Mouse (Mus musculus) stomach, postnatal 0 days (tissue): ENCODE measurements at regions not wholly inside any gene's neighbourhood (a gene's known extent, or its start where the extent isn't known, plus 50 kb on each side); places are given as distances from the start of the nearest gene placed in this dataset.

Experiments
- CTCF ChIP-seq: IDR thresholded peaks from 2 replicates; pipeline ENCODE4 v1.5.1; 2016; ENCODE audit warnings: antibody characterized with exemption, low read depth, mild to moderate bottlenecking, moderate library complexity
- EP300 ChIP-seq: optimal IDR thresholded peaks from 2 replicates; pipeline ENCODE3; 2016; ENCODE audit warnings: antibody characterized with exemption

- TF ChIP-seq CTCF (no peak), EP300 (no peak)
Measured at GRCm38 (mm10) chr16:9242099-9242498, 412.2 kb downstream of the 1810013L24Rik start.
